Comparison of ENCODE assay signal across 22 mouse cellular contexts in the genomic region with DNA sequence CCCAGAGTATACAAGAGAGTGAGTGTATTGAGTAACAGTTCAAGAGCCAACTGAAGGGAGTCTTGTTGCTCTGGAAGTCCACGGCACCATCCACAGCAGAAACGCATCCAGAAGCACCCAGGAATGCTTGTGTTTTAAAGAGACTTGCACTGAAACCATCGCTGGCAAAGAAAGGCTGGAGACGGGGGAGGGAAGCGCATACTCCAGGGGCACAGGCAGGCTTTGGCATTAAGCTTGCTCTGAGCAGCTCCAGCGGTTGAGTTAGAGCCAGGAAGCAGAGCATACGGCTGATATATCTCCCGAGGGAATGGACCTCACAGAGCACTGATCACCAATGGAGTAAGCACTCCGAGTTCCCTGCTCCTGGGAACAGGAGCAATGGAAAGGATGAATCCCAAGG.
DNase-seq lines count a peak whose midpoint lies in the region; ATAC-seq and TF ChIP-seq lines count a peak whose summit lies in the region.
"Had no signal": no experiment of that assay in that cellular context is flagged by ENCODE, and none has a peak within 500 bp of the region (broad histone marks: within the 10 kb centered on the region; RNA-seq: fewer than 3 reads in every experiment).

No protein-coding gene starts in this region.

- no peak for TF ChIP-seq CTCF in left cerebral cortex, adult 2 months (IDR thresholded peaks at IDR 0.05)

- no peaks in the 10 kb centered on the region for H3K9me3 ChIP-seq in neural tube, embryonic 14.5 days (ENCODE audit: control insufficient read depth, low read length)
- H3K9me3 ChIP-seq: embryonic facial prominence, embryonic 15.5 days; forebrain, embryonic 15.5 days; heart, embryonic 13.5 days; hindbrain, embryonic 13.5 days had no signal

- peak overlapping the region; percentile 34; the same call in 1 of the 2 replicates for H3K27ac ChIP-seq in left cerebral cortex, adult 2 months
- 0 out of 2 replicates have a peak overlapping the region, but pooled peaks have one; percentile 7 for H3K27ac ChIP-seq in neural tube, embryonic 14.5 days (ENCODE audit: low read depth, low read length)
- H3K27ac ChIP-seq: embryonic facial prominence, embryonic 15.5 days; forebrain, embryonic 15.5 days; gastrocnemius, adult 2 months; heart, embryonic 13.5 days; hindbrain, embryonic 13.5 days had no signal

- peak; percentile 76 for ATAC-seq in frontal cortex, adult (ENCODE audit: low TSS enrichment)
- ATAC-seq in neural tube, embryonic 14.5 days (ENCODE audit: low read depth) = no peak; the same call in 1 of the 2 replicates
- no peak for ATAC-seq in granulocyte monocyte progenitor cell, adult 5-6 weeks (replicated peaks; ENCODE audit: poor library complexity, severe bottlenecking)
- ATAC-seq: forebrain, embryonic 15.5 days; Patski had no signal

- H3K4me1 ChIP-seq in neural tube, embryonic 14.5 days (ENCODE audit: control insufficient read depth, insufficient read depth, low read length) = no peaks in the 10 kb centered on the region
- H3K4me1 ChIP-seq: embryonic facial prominence, embryonic 15.5 days had no signal

- no peak overlapping the region for H3K9ac ChIP-seq in neural tube, embryonic 14.5 days (replicated peaks; ENCODE audit: low read depth, low read length)
- H3K9ac ChIP-seq: embryonic facial prominence, embryonic 15.5 days; forebrain, embryonic 15.5 days; heart, embryonic 13.5 days; hindbrain, embryonic 13.5 days had no signal

- DNase-seq in frontal cortex, postnatal 10 days (ENCODE audit: low spot score in 2 of 2) = no peak
- no peak for DNase-seq in left cerebral cortex, adult 2 months (ENCODE audit: extremely low spot score in 1 of 2, low spot score in 2 of 2)
- DNase-seq in left cerebral cortex, adult 18-20 months (ENCODE audit: low spot score in 2 of 2) = no peak
- DNase-seq in neural tube, embryonic 10.5 days (ENCODE audit: extremely low spot score, low spot score) = no peak
- DNase-seq: adrenal gland, adult 2 months; adrenal gland, postnatal 25 days; cerebellum, adult 2 months; cerebellum, postnatal 10 days; embryo, embryonic 11 days; gastrocnemius, adult 2 months; gastrocnemius, postnatal 25 days; heart, adult 11 months; heart, postnatal 36 days had no signal

- intact Hi-C loops in left cerebral cortex, adult 2 months (cut with DNase I) = no loop called here

- H3K27me3 ChIP-seq in neural tube, embryonic 14.5 days (ENCODE audit: control insufficient read depth, insufficient read depth, low read length) = no peaks in the 10 kb centered on the region
- H3K27me3 ChIP-seq: embryonic facial prominence, embryonic 15.5 days; forebrain, embryonic 15.5 days; hindbrain, embryonic 13.5 days had no signal

- no peaks in the 10 kb centered on the region for H3K36me3 ChIP-seq in neural tube, embryonic 14.5 days (ENCODE audit: control insufficient read depth, insufficient read depth, low read length)
- H3K36me3 ChIP-seq: embryonic facial prominence, embryonic 15.5 days; forebrain, embryonic 15.5 days; heart, embryonic 13.5 days; hindbrain, embryonic 13.5 days had no signal

- no peak overlapping the region for H3K4me2 ChIP-seq in neural tube, embryonic 14.5 days (ENCODE audit: low read depth, low read length)
- H3K4me2 ChIP-seq: embryonic facial prominence, embryonic 15.5 days; forebrain, embryonic 15.5 days; heart, embryonic 13.5 days; hindbrain, embryonic 13.5 days had no signal

- whole genome bisulfite sequencing in neural tube, embryonic 14.5 days = 62% methylated on average over 9 of the region's 9 CpGs

- no peak overlapping the region for H3K4me3 ChIP-seq in left cerebral cortex, adult 2 months
- H3K4me3 ChIP-seq in neural tube, embryonic 14.5 days (ENCODE audit: low read depth, low read length) = no peak overlapping the region
- H3K4me3 ChIP-seq: embryonic facial prominence, embryonic 15.5 days; erythroblast, embryonic 14.5 days; forebrain, embryonic 15.5 days; gastrocnemius, adult 2 months; heart, embryonic 13.5 days; hindbrain, embryonic 13.5 days had no signal
